Mouse (Mus musculus) MEL (cell line): Measurements from ENCODE around the gene Adamtsl1.

ENCODE experiments used
- BHLHE40 ChIP-seq: IDR thresholded peaks from 2 replicates; pipeline ENCODE4 v1.6.1; 2012; ENCODE audit warnings: low read depth, mild to moderate bottlenecking, inconsistent platforms, low read length, improper control_type of control experiment, borderline replicate concordance
- CHD1 ChIP-seq: IDR thresholded peaks from 2 replicates; pipeline ENCODE4 v1.6.1; 2012; ENCODE audit warnings: low read depth, mild to moderate bottlenecking, inconsistent platforms, low read length, improper control_type of control experiment
- CTCF ChIP-seq, 3 experiments: IDR thresholded peaks in 2 of 3; conservative IDR thresholded peaks in 1 of 3; 2 replicates each; pipeline ENCODE4 v1.5.1; 2011 to 2012; ENCODE audit warnings: low read length in 3 of 3, low read depth in 2 of 3, mild to moderate bottlenecking in 2 of 3, improper control_type of control experiment in 1 of 3, inconsistent platforms in 1 of 3, mixed read lengths in 1 of 3, moderate library complexity in 1 of 3; ENCODE audit not compliant: control insufficient read depth in 1 of 3, insufficient read depth in 1 of 3, poor library complexity in 1 of 3, severe bottlenecking in 1 of 3
- EP300 ChIP-seq, 2 experiments: IDR thresholded peaks; 2 replicates each; pipeline ENCODE4 v1.6.1; 2011; ENCODE audit warnings: improper control_type of control experiment in 2 of 2, low read length in 2 of 2, low read depth in 1 of 2, mild to moderate bottlenecking in 1 of 2
- MAX ChIP-seq: IDR thresholded peaks from 2 replicates; pipeline ENCODE4 v1.6.1; 2011; ENCODE audit warnings: low read length, improper control_type of control experiment
- NRF1 ChIP-seq: IDR thresholded peaks from 2 replicates; pipeline ENCODE4 v1.6.1; 2014; ENCODE audit warnings: low read depth, mild to moderate bottlenecking, inconsistent platforms, low read length, improper control_type of control experiment, moderate library complexity; ENCODE audit not compliant: poor library complexity, insufficient read depth, severe bottlenecking
- POLR2A ChIP-seq, 2 experiments: IDR thresholded peaks; 2 replicates each; pipeline ENCODE4 v1.6.1; 2011 to 2012; ENCODE audit warnings: low read length in 2 of 2, mild to moderate bottlenecking in 2 of 2, control low read depth in 1 of 2, improper control_type of control experiment in 1 of 2, low read depth in 1 of 2, moderate library complexity in 1 of 2; ENCODE audit not compliant: control insufficient read depth in 1 of 2, insufficient read depth in 1 of 2, poor library complexity in 1 of 2
- TCF12 ChIP-seq: IDR thresholded peaks from 2 replicates; pipeline ENCODE4 v1.6.1; 2014; ENCODE audit warnings: low read depth, mild to moderate bottlenecking, inconsistent platforms, low read length, improper control_type of control experiment, moderate library complexity

DNA sequence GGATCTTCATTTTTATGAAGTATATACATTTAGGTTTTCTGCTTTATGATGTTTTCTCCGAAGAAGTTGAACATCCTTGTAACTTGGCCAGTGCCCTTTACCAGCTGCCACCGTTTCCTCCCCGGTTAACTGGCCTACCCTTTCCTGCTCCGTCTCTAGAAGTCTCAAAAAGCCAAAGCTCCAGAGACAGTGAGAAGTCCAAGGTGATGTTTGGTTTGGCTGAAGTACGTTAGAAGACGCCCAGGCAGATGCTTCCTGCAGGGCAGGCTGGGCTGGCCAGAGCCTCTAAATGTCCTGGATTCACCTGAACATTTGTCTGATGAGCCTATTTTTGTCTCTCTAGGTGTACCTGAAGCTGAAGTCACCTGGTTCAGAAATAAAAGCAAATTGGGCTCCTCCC is 871.1 kb downstream of the Adamtsl1 start:
- no peak for TF ChIP-seq MAX
- TF ChIP-seq CTCF (IDR thresholded peaks at IDR 0.05 in 2 of 3, conservative IDR thresholded peaks at IDR 0.05 in 1 of 3; ENCODE audit: control insufficient read depth in 1 of 3, insufficient read depth in 1 of 3, low read depth in 2 of 3, low read length in 3 of 3, poor library complexity in 1 of 3, severe bottlenecking in 1 of 3): no peak
- no peak for TF ChIP-seq POLR2A (IDR thresholded peaks at IDR 0.05; ENCODE audit: control insufficient read depth in 1 of 2, insufficient read depth in 1 of 2, low read depth in 1 of 2, low read length in 2 of 2, poor library complexity in 1 of 2)
- TF ChIP-seq BHLHE40: no peak
- no peak for TF ChIP-seq CHD1
- no peak for TF ChIP-seq TCF12
- no peak for TF ChIP-seq NRF1
- TF ChIP-seq EP300 (IDR thresholded peaks at IDR 0.05; ENCODE audit: low read depth in 1 of 2, low read length in 2 of 2): no peak
